Mouse (Mus musculus): ENCODE data around the gene Asprv1.

- TF ChIP-seq POLR2AphosphoS5 (IDR thresholded peaks at IDR 0.05; ENCODE audit: insufficient replicate concordance, low read depth, low read length) (no peak), CTCF (IDR thresholded peaks at IDR 0.05; ENCODE audit: low read depth, low read length) (no peak)
These were observed 39.1 kb downstream of the Asprv1 start for GRCm38 (mm10) chr6:86667061-86667460.
